Mouse (Mus musculus) ovary, adult 18-20 months (tissue): Measurements from ENCODE around the gene Pomgnt2.
"Not testable (repeated sequence)": the region's sequence is repeated elsewhere in the genome, so short reads cannot be mapped to it uniquely, and the experiment has no call there.

Experiments used
- DNase-seq: peaks from one replicate; pipeline ENCODE4 v3.0.0; 2022; ENCODE audit warnings: low spot score, mixed read lengths

Gene Pomgnt2

GRCm38 (mm10) chr9:121997010-121997409 is at the start of gene Pomgnt2:
Pomgnt2 (minus strand) TSS chr9:121997110.
- no peak for DNase-seq

DNA sequence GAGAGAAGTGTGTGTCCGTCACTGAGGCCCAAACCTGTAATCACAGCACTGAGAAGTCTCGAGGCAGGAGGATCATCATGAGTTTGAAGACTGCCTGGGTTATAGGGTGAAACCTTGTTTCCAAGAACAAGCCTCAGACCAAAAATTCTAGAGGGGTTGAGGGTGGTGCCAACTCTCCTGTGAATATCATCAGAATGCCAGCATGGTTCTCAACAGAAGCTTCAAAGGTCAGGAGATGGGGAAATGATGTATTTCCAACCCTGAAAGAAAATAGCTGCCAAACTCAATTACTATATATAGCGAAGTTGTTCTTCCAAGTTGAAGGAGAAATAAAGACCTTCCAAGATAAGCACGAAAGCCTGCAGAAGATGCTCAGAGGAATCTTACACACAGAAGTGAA is 42.9 kb upstream of the Pomgnt2 start:
- DNase-seq = no peak

DNA sequence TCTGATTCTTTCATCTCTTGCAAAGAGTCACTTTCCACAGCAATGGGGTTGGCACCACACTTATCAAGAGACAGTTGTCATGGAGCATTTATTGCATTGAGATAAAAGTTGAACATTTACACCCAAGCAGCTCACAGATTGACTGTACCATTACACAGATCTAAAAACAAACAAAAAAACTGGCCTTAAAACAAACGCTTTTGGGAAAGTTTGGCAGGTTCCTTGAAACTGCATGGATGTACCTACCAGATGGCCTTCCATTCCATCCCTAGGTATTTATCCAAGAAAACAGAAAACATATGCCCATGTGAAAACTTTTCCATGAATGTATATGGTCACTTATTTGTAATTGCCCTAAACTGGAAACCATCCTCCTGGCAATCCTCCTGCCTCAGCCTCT is 41.7 kb upstream of the Pomgnt2 start:
- no peak for DNase-seq

DNA sequence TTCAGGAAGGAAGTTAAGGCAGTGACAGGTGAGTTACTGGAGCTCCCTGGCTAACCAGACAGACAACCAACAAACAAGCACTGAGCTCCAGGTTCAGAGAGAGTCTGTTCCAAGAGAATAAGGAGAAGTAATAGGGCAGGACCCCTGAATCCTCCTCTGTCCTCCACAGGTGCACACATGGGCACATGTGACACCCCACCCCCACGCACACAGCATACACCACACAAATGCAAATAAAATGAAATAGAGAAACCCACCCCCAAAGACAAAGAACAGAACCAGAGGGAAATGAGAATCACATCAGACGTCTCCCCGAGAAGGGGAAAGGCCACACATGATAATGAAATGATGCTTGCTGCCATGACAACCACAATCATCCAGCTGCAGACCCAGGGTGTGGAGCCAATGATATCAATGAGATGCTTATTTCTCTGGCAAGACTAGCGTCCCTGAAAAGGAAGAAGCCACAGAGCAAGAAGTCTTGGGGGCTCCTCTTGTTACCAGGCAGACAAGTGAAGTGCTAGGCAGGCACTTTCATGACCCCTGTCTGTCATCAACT is 39.7 kb upstream of the Pomgnt2 start:
- no peak for DNase-seq

GRCm38 (mm10) chr9:122035807-122036206 is 38.9 kb upstream of the Pomgnt2 start:
- no peak for DNase-seq

- DNase-seq = no peak
These were observed 38.0 kb upstream of the Pomgnt2 start for GRCm38 (mm10) chr9:122034949-122035348.

DNA sequence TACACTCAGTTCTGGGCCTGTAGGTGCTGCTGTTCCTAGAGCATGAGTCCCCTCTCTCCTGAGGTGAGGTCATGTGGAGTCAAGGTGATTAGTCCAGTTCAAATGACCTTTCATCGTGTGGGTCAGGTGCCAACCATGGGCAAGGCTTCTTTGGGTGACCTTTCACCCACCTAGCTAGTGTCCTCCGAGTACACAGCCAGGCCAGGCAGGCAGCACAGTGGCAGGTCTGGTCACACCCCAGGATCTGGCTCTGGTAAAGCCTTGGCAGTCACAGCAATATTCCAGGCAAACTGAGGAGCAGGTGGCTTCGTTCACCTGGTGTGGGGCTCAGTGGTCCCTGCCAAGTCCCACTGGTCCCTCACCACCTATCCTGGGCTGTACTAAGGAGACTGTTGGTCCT is 35.2 kb upstream of the Pomgnt2 start:
- DNase-seq = no peak

DNA sequence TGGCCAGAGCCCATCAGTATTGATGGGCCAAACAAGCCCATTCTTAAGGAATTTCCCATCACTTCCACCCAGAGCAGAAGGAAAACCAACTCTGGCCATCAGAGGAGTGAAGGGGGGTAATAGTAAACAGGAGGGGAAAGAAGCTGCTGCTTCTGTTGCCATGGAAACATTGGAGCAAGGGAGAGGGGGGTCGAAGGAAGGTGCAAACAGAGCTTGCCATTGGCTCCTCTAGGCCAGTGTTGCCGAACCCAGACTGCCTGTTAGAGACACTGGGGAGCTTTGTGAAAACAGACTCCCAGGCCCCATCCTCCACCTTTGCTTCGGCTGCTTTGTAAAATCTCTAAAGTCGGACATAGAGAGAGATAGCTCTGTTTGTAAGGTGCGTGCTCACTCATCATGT is 33.8 kb upstream of the Pomgnt2 start:
- DNase-seq = no peak

DNA sequence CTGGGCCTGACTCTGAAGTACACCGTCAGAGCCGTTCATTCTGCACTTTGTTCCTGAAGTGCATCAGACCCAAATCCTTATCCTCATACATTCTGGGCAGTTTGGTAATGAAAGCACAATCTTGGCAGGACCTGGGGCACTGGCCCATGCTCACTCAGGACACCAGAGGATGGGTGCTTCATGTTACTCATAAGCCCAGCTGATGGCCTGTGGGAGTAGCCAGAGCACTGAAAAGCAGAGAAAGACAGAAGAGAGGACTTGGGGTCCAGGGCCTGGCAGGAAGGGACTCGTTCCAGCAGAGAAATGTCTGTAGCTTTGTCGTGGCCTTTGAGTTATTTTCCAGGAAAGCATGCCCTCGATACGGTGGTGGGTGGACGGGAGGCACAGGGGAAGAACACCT is 32.9 kb upstream of the Pomgnt2 start:
- no peak for DNase-seq

GRCm38 (mm10) chr9:122027914-122028745 is 31.2 kb upstream of the Pomgnt2 start:
- DNase-seq = no peak

- no peak for DNase-seq
These were observed 30.4 kb upstream of the Pomgnt2 start for GRCm38 (mm10) chr9:122027081-122027913.

DNA sequence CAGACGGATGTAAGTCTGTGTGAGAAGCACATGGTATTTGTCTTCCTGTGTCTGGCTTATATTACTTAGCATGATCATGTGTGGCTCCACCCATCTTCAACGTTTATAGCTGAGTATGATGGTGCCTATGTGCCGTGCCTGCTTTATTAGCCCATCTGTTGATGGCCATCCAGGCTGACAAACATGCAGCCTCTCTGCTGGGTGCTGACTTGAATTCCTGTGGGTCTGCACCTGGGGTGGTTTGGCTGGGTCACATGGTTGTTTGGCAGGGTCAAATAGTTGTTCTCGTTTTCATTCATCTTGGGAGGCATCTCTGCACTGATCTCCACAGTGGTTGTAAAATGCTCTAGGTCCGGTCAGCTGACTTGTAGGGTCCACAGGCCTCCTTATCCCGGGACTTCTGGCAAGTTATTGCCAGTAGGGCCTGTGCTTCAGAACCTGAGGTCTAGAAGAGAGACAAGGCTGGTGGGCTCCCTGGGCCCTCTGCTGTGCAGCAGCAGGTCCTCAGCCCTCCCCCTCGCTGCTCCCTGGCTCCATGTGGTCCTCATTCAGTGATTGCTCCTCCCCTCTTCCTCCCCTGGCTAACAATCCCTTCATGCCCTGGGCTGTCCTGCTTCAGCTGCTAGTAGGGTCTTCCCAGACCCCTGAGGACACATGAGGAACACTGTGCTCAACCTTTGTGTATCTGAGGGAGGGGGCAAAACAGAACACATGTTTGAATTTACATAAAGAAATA is 29.1 kb upstream of the Pomgnt2 start:
- no peak for DNase-seq

DNA sequence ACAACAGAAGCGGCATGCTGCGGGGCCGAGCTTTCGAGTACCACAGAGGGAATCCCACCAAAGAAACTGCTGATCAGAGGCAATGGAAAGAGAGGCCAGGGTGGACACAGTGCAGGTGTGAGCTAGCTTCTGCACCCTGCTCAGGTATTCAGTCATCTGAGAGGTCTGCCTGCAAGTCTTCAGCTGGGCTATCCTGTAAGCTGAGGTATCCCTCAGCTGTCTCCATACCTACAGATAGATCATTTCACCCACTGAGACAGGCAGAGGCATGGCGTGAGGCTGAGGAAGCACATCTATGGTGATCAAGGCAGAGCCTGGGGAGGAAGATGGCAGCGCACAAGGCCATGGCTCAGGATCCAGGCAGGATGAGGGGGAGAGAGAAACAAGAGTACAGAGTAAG is 27.5 kb upstream of the Pomgnt2 start:
- DNase-seq = no peak

DNA sequence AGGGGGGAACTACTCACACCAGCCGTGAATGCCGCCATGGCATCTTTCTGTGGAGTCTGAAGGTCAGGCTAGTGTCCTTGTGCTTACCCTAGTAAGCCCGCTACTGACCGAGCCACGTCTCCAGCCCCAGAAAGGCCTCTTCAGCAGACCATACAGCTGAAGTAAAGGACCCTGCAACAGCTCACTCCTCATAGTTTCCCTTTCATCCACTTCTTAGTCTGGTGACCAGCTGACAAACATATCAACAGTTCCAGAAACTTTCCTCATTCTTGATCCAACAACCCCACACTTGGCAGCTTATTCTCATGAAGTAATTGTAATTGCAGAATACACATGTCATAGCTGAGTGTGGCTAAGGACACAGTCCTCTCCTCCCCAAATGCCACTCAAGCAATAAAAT is 27.0 kb upstream of the Pomgnt2 start:
- no peak for DNase-seq

DNA sequence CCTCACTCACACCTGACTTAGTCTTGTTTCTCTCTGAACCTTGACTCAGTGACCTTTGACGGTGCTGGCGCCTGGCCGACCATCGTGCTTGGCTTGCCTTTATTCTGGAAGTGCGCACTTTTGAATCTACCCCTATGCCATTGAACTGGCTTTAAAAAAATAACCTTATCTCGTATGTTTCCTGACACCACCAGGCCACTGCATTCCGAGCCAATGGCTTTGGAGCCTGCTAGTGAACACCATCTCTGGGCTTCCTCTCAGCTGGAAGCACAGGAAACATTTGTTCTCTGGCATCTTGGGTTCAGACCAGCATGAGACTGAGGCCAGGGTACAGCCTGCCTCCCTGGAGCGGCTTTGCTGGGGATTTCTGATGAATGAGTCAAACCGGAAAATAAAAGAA is 25.9 kb upstream of the Pomgnt2 start:
- peak; percentile 32 for DNase-seq

- no peak for DNase-seq
These were observed 24.7 kb upstream of the Pomgnt2 start for GRCm38 (mm10) chr9:122021581-122021980.

- DNase-seq = not testable (repeated sequence)
These were observed 24.3 kb upstream of the Pomgnt2 start for GRCm38 (mm10) chr9:122021171-122021570.

- DNase-seq = no peak
These were observed 23.4 kb upstream of the Pomgnt2 start for GRCm38 (mm10) chr9:122020321-122020720.

DNA sequence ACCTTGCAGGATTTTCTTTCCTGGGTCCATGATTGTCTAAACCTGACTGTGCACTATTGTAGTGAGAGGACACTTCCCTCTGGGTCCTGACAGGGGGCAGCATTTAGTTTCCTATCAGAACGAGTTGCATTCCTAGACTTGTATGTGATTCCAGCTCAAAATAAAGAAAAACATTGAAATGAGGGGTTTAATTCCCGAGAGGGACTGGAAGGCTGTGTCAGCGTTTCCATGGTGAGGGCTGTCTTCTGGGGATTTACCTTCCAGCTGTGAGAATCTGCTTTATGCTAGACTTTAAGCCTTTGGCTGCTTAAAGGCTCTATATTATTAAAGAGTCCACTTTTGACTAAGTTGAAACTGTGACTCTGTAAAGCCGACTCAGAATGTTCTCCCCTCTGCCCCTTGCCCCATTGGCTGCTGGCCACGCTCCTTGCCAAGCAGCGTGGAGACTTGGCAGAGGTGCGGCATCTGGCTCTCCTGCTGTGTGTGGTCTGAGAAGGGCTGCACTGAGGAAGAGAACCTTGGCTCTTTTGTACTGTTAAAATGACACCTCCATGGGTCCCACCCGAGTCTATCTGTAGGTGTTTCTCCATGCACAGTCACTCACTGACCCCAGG is 22.0 kb upstream of the Pomgnt2 start:
- no peak for DNase-seq

- no peak for DNase-seq
These were observed 21.2 kb upstream of the Pomgnt2 start for GRCm38 (mm10) chr9:122018079-122018478.

- peak; percentile 31 for DNase-seq
These were observed 17.3 kb upstream of the Pomgnt2 start for GRCm38 (mm10) chr9:122014241-122014667.

DNA sequence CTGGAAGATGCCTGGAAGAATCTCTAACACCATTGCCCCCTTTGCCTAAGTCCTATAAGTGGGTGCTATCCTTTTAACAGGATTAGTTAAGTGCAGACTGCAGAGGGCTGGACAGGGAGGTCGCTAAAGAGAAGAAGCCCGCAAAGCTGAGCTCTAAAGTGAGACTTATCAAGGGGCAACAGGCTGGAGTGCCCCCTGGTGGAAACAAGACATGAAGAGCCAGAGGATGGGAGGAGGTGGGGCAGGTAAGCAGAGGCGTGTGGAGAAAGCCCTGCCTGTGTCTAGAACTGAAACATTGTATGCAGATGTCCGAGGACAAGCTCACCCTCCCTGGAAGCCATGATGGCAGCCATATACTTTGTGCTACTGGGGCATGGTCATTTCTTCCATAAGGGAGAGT is 16.7 kb upstream of the Pomgnt2 start:
- DNase-seq = no peak
